Mouse (Mus musculus): ENCODE data around the gene Ndufaf2.

Gene Ndufaf2

DNA sequence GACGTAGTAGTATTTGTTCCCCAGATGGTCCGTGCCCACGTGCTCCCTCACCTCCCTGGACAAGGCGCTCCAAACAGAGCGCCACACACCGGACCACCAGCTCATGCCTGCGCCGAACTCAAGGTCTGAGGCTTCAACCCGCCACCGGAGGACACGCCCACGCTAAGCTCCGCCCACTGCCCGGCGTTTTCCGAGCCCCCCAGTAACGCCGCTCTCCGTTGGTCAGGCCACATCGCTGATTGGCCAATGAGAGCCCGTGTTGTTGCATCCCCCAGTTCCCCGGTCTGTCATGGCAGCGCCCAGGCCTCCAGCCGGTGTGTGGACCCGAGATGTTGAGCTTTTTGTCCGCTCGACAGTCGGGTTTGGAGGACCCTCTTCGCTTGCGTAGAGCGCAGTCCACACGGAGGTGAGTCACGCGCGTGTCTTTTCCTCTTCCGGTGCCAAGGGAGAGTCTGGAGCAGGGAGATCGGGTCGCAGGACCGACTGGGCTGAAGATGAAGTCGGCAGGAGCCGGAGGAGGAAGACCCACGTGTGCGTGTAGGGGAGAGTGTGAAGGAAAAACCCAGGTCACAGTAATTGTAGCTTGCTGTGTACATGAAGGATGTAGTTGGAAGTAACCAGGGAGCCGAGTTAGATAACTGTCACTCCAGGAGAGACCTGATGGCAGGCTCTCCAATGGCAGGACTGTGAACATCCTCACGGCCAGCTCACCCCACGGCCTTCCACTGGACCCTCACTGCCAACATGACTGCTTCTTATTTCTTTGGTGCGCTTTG lies at the start of gene Ndufaf2, which contains the start of gene Ercc8:
Gene Ndufaf2, minus strand, starts transcription at position 159 of the 776 bp plus-strand sequence.
Gene Ercc8, plus strand, starts transcription at position 267 of the 776 bp plus-strand sequence.
- DNase-seq (ENCODE audit: low spot score): peak; percentile 90

DNA sequence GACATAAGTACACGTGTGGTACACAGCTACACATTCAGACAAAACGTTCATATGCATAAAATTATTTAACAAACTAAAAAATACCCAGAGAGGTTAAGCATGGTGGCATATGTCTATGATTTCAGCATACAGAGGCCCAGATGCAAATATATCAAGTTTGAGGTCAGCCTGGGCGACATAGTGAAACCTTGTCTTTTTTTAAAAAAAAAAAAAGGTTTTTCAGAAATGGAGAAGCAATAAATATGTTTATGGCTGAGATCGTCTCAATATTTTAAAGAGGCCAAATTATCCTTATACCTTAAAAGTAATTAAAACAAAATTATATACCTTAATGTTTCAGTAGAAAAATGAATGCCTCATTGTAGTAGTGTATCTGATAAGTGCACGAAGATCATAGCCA lies 49.7 kb upstream of the Ndufaf2 start:
- DNase-seq (ENCODE audit: low spot score): no peak

DNA sequence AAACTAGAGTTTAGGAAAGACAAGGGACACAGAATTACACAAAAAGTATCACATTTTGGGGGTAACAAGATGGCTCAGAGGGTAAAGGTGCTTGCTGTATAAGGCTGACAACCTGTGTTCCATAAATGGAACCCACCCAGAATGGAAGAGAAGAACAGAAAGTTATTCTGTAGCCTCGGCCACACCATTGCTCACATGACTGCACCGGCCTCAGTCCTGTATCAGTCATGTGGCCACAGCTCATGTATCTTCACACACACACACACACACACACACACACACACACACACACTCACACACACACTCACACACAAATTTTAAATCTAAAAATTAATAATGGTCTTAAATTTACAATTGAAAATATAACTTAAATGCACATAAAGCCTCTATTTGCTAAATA lies 49.0 kb upstream of the Ndufaf2 start:
- no peak for DNase-seq (ENCODE audit: low spot score)

DNA sequence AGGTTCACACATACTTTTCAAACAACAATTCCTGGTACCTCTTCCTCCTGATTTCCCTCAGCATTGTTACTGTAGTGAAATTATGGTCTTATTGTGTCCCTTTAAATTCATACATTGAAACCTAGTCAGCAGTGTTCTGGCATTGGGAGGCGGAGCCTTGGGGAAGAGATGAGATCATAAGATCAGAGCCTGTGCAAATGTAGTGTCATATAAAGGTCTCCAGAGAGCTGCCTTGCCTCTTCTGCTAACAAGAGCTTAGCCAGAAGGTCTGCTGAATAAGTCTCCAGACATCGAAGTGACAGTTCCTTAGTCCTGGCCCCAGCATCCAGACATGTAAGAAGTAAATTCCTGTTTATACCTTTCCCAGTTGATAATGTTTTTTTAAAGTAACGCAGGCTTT lies 46.4 kb upstream of the Ndufaf2 start:
- no peak for DNase-seq (ENCODE audit: low spot score)

DNA sequence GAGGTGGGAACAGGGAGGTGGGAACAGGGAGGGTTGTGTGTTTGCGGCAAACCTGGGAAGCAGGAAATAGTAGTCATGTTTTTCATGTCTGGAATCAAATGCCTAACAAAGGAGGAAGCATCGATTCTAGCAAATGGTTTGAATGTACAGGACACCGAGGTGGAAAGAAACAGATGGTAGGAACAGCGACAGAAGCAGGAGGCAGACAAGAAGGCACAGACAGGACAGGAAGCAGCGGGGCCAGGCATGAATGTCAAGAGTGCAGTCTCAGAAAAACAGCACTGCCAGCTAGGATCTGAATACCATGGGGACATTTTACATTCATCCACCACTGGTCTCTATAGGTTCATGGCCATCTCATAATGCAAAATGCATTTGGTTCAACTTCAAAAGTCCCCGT lies 37.1 kb upstream of the Ndufaf2 start:
- DNase-seq (ENCODE audit: low spot score): no peak

DNA sequence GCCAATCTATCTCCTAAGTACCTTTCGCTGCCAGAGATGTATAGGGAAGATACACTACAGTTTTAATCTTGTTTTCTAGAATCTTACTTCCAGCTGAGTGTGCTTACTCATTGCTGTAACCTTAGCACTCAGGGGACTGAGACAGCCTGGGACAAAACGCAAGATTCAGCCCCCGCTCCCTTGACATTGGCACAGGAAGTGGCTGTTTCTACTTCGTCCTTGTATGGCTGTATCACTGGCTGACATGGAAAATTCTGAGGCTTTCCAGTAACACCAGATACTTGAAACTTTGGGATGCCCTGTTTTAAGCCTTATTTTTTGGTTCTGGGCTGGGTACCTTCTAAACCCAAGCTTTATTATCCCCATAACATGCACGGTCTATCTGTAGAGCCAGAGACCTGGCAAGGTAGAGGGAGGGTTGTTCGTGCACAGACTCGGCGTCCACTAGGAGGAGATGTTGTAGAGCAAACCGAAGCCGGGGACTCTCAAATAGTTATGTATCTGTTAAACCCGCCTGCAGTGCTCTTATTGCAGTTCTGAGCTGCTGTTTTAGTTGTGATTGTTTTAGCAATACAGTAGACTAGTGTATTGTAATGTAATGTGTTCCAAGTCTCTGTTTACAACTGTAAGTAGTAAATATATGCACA lies 32.8 kb upstream of the Ndufaf2 start:
- no peak for DNase-seq (ENCODE audit: low spot score)

DNA sequence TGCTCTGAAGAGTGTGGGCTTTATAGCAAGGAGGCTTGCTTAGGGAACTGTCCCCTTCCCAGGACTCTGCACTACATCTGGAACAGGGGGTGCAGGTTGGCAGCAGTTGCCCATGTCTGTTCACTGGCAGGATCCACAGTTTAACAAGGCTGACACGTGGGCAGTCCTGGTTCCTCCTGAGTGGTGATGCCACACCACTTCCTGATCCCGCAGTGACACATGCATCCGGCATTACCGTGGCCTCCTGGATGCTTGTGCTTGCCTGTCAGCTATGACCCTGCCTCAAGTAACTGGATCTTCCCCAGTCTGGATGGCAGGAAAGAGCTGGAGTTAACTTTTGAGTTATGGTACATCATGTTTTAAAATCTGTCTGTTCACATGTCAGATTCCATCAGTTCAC lies 29.6 kb upstream of the Ndufaf2 start:
- no peak for DNase-seq (ENCODE audit: low spot score)

DNA sequence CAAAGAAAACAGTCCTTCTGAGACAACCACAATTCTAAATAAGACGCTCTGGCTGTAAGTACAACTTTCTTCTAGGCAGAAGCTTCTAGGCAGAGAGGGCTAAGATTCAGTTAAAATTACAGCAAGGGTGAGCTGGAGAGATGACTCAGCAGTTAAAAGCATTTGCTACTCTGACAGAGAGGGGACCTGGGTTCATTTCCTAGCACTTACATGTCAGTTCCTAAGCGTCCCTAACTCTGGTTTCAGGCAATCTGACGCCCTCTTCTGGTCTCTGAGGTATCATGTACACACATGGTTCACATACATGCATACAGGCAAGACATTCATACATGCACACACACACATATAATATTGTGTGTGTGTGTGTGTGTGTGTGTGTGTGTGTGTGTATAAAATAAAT lies 27.1 kb upstream of the Ndufaf2 start:
- DNase-seq (ENCODE audit: low spot score): no peak

DNA sequence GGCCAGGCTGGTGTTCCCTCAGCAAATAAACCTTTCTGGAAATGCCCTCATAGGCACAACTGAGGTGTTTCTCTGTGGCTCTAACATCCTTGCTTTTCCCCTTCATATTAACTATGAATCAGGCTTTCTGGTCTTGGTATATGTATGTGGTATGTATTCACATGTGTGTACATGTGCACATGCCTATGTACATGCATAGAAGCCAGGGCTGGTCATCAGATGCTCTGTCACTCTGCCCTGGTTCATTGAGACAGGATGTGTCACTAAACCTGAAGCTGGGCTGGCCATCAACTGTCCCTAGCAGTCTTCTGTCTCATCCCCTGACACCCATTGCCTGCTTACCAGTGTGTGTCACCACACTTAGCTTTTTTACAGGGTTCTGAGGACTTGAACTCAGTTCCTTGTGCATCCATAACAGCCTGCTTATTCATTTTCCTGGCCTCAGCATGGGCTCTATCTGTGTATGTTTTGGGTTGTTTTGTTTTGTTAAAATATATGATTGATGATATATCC lies 26.4 kb upstream of the Ndufaf2 start:
- DNase-seq (ENCODE audit: low spot score): no peak

DNA sequence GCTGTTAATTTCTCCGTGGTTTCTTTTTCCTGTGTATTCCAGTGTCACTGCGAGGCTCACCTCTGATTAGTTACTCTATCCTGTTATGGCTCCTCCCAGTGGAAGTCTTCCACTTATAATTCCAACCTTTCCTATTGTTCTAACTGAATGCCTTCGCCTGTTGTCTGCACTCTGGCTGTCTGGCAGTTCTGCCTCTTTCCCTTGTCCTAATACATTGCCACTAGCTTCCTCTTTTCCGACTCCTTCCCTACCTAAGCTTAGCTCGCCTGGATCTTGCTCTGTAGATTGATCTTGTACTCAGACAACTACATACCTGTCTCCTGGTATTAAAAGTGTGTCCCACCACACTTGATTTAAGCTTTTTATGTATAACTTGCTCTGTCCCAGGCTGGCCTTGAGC lies 22.4 kb upstream of the Ndufaf2 start:
- no peak for DNase-seq (ENCODE audit: low spot score)

DNA sequence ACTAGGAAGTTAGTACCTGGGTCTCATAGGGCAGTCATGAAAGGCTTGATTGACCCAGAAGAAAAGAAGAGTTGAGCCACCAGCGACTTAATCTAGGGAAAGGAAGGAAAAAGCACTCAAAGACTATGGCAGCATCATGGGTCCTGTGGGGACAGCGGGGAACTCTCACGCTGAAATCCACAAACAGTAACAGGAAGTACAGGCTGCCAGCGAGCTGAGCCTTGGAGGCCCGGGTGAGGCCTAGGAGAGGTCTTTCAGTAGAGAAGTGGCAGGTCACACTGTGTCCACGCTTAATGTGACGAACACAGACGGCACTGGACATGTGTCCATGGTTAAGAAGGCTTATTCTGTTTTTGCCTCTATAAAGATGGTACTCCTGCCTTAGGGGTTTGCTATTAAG lies 21.2 kb upstream of the Ndufaf2 start:
- DNase-seq (ENCODE audit: low spot score): no peak

DNA sequence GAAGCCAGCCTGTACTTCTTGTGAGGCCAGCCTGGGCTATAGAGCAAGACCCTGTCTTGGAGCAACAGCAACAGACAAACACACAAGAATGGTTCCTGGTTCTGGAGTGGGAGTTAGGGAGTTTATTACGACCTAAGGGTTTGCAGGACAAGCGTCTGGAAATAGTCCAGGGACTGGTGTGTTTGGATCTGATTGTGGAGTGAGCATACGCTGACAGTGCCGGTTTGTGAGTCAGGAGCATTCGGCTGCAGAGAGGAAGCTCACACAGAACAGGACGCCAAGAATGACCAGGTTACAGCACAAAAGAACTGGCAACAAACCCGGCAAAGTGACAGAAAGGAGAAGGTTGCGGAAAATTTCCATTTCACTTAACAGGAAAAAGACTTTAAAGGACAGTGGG lies 12.1 kb upstream of the Ndufaf2 start:
- DNase-seq (ENCODE audit: low spot score): no peak

DNA sequence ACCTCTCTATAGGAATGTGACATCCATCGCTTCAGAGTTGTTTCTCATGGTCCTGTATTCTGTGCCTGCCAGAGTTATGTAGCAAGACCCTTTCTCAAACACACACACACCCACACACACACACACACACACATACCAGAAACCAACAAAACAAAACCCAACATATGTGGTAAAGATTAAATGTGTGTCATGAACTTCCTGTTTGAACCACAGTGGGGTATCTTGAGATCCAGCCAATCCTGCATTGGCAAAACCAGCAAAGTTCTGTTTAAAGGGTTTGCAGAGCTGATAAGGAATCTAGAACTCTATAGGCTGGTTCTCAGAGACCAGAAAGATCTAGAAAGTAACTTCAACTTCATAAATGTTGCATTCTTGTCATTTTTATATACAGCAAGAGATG lies 11.6 kb upstream of the Ndufaf2 start:
- no peak for DNase-seq (ENCODE audit: low spot score)

DNA sequence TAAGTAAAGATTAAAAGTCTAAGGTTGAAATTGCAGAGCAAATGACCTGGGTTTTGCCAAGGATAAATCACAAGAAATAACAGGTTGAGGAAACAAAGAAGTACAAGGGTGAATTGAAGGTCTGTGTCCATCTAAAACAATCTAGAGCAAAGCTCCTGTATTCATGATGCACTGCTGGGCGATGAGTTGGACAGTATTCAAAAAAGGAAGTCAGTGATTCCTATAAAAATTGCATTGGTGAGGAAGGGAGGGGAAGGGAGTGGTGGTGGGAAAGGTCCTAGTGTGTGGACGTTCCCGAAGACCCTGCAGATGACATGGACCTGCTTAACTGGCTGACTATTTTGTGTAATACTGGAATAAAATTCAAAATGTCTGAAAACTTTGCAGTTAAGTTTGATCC lies 6.2 kb upstream of the Ndufaf2 start:
- DNase-seq (ENCODE audit: low spot score): no peak

DNA sequence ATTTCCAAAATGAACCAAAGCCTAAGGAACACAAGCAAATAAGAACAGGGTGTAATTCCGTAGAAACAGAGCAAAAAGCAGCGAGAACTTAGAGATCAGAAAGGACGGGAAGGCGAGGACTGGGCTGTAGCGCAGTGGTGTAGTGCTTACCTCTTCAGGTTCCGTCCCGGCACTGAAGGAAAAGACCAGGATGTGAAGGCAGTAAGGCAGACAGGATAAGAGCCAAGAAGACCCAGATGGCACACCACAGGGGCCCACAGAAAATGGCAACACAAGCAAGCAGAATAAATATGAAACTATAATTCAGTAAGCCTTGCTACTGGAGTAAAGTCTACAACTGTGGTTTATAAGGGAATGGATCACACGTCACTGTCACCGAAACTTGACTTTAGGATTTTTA lies 5.5 kb upstream of the Ndufaf2 start:
- no peak for DNase-seq (ENCODE audit: low spot score)

DNA sequence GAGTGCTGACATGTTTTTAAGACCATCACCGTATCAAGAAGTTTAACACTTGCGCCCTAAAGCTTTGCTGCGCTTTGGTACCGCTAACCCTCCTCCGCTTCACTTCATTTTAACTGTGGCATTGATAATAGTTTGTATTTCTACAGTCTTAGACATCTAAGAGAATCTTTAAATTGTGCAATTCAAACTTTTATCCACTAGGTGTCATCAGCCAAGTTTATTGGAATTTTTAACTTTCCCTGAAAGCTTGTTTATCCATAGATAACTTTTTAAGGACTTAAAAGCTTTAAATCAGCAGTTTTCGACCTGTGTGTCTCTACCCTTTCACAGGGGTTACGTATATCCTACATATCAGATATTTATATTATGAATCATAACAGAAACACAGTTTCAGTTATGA lies 1.5 kb upstream of the Ndufaf2 start:
- DNase-seq (ENCODE audit: low spot score): no peak

DNA sequence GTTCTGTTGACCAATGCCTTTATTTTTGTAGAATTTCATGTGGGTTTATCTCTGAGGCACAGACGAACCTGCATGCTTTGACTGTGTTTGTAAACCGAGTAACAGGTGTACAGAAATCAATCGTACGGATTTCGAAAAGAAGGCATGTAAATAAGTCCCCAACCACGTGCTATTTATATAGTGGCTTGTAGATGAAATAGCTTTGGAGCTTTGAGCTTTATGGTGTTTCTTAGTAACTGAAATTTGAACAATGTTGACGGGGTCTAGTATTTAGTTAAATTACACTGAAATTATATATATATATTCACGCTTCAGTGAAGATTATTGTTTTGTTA lies 785 bp upstream of the Ndufaf2 start:
- DNase-seq (ENCODE audit: low spot score): no peak

DNA sequence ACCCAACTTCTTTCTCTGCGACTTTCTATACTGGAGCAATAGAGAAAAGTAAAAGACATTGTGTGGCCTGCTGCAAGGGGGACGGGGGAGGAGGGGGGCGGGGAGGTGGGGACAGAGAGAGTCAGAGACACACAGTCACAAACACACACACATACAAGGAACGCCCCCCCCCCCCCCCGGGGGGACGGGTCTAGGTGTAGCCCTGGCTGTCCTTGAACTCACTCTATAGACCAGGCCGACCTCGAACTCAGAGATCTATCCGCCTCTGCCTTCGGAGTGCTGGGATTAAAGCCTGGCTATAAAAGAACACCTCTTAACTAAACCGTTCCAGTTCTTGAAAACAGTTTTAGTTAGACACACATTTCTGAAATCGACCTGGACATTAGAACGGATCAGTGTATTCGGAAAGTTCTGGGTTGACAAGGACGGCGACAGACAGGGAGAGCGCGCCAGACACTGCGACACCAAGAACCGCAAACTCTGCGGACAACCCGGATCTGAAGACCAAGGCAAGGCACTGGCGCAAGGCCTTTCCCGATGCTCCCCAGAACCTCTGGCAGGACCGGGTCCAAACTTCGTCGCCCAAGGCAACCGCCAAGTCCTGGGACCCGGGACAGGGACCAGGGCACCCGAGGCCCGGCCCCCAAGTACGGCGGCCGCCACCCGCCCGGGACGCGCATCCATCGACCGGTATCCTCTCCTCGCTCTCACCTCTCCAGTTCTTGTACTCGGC lies 525 bp downstream of the Ndufaf2 start:
- DNase-seq (ENCODE audit: low spot score): no peak

DNA sequence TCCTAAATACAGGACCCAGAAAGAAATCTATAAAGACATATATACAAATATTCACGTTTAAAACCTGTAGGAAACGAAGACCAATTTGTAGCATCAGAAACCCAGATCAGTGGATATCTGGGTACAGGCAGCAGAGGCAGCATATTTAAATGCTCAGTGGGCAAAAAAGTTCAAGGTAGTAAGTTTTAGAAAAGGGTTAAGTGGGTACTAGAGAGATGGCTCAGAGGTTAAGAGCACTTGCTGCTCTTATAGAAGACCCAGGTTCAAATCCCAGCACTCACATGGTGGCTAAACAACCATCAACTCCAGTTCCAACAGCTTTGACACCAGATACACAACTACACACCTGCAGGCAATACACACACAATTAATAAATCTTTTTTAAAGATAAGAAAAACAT lies 1.3 kb downstream of the Ndufaf2 start:
- DNase-seq (ENCODE audit: low spot score): no peak

DNA sequence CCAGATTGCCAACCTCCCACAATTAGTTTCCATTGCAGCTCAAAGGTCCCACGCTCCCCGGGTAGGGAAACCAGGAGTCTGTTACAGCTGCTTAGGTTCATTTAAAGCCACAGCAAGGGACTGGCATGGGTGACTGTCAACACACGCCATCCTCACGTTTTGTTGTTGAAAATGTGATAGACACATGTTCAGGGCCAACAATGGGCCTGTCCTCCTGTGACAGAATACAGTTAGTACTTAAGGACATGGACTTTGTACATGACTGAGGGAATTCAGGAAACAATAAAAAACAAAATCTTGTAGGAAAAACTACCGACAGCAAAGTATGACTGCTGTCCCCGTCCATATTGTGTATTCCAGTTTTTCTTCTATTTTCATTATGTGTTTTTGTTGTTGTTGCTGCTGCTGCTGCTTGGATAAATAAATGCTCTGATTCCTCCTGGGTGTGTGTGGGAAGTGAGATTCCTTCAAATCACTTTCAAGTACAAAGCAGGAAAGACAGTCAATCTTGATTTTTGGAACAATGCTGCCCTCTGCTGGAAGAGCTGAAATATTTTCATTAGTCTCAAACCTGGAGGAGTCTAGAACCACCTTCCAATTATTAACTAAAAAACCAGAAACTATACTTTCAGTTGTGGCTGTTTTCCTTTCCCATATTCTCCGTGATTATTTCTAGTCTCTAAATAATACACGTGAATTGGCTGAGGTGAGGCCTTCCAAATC lies 5.6 kb downstream of the Ndufaf2 start:
- peak; percentile 23 for DNase-seq (ENCODE audit: low spot score)

DNA sequence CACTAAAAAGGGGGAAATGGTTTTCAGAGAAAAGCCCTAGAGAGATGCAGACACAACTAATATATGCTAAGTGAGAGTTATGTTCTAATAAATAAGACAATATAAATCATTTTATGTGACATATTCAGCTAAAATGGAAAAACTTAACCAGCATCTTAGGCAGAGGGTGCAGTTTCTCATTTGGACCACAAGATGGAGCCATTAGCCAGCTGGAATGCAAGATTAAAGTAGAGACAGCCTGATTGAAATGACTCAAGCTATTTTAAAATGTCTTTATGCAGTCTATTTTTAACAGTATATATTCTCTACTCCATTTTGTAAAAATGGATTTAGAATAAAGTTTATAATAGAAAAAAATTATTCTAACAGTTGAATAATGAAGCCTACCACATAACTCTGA lies 6.6 kb downstream of the Ndufaf2 start:
- no peak for DNase-seq (ENCODE audit: low spot score)

DNA sequence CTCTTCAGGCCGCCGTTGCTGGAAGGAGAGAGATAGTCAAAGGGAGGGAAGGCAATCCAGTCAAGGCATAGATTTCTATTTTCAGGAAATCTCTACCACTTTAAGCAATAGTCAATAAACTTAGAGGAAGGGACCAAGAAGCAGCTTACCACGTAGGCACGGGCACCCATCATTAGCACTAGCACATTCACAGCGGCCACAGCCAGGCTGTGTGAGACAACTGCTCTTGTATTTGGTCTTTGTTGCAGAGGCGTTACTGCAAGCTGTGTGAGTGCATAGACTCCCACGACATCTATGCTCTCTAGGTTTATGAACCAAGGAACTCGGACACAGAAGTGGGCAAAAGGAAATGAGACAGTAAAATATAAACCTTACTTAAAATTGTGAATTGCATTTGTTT lies 14.3 kb downstream of the Ndufaf2 start:
- no peak for DNase-seq (ENCODE audit: low spot score)
